Mouse (Mus musculus) lung, postnatal 0 days (tissue): Measurements from ENCODE around the gene Slc33a1. TPM values are rescaled to one million over a fixed set of nuclear protein-coding genes. Genes with fewer than 3 reads are reported as not detected.

Experiments used
- ATAC-seq: fragments of 200-750 bp; cut with Nextera tagmentation; 2 replicates; pipeline ENCODE4 v1.8.0; 2017; ENCODE audit warnings: moderate library complexity
- DNase-seq: peaks from one replicate; pipeline ENCODE4 v3.0.0-alpha.2; 2016; ENCODE audit warnings: low spot score
- H3K27ac ChIP-seq: fragments of 300-500 bp; sonication (generic); 2 replicates; pipeline ENCODE4 v1.5.1; 2014; ENCODE audit warnings: antibody characterized with exemption, mild to moderate bottlenecking, low read length, mixed read lengths
- H3K27me3 ChIP-seq: fragments of 300-500 bp; sonication (generic); replicated peaks from 2 replicates; pipeline ENCODE4 v1.6.1; 2014; ENCODE audit warnings: low read length, mixed read lengths; ENCODE audit not compliant: insufficient read depth
- H3K36me3 ChIP-seq: fragments of 300-500 bp; sonication (generic); 2 replicates; pipeline ENCODE4 v1.6.1; 2014; ENCODE audit warnings: low read length, mixed read lengths; ENCODE audit not compliant: insufficient read depth
- H3K4me1 ChIP-seq: fragments of 300-500 bp; sonication (generic); 2 replicates; pipeline ENCODE4 v1.6.1; 2014; ENCODE audit warnings: antibody characterized with exemption, low read depth, low read length, mixed read lengths; ENCODE audit not compliant: insufficient read depth
- H3K4me2 ChIP-seq: fragments of 300-500 bp; sonication (generic); replicated peaks from 2 replicates; pipeline ENCODE4 v1.6.1; 2014; ENCODE audit warnings: low read depth, mild to moderate bottlenecking, low read length, moderate library complexity, mixed read lengths
- H3K4me3 ChIP-seq: fragments of 300-500 bp; sonication (generic); 2 replicates; pipeline ENCODE4 v1.5.1; 2014; ENCODE audit warnings: low read depth, low read length
- H3K9ac ChIP-seq: fragments of 300-500 bp; sonication (generic); replicated peaks from 2 replicates; pipeline ENCODE4 v1.6.1; 2014; ENCODE audit warnings: low read depth, mild to moderate bottlenecking
- H3K9me3 ChIP-seq: fragments of 300-500 bp; sonication (generic); 2 replicates; pipeline ENCODE4 v1.6.1; 2016; ENCODE audit warnings: low read length, mixed read lengths
- CTCF ChIP-seq: IDR thresholded peaks from 2 replicates; pipeline ENCODE4 v1.5.1; 2016; ENCODE audit warnings: antibody characterized with exemption, mild to moderate bottlenecking
- EP300 ChIP-seq: IDR thresholded peaks from 2 replicates; pipeline ENCODE4 v1.6.1; 2016; ENCODE audit warnings: antibody characterized with exemption, mild to moderate bottlenecking, control low read depth
- WGBS: fragments of 180-500 bp; shearing (Covaris S2); extraction: QIAGEN DNeasy Blood & Tissue Kit; methylation state at CpG from one replicate; pipeline ENCODE4 v1.1.7; 2014; 5-methylcytosine and 5-hydroxymethylcytosine counted together
- polyA plus RNA-seq: library from polyadenylated mRNA; unstranded; fragments of >200 nt; fragmentation: Nextera tagmentation; extraction: Ambion mirVana; gene quantifications from 2 replicates; pipeline ENCODE4 v1.2.1, GENCODE M21; 2015

The Slc33a1 gene
- polyA plus RNA-seq, 1 experiment from 2014 or later, result 16.2 TPM

- H3K36me3 ChIP-seq, result no peaks in the 10 kb centered on the region
- 76% methylated on average over 2 of the region's 2 CpGs for WGBS
- H3K27me3 ChIP-seq, result no peaks in the 10 kb centered on the region
- peaks cover 8% of the 10 kb centered on the region; the same call in 1 of the 2 replicates for H3K4me1 ChIP-seq
- H3K27ac ChIP-seq, result no peak overlapping the region
- no peaks in the 10 kb centered on the region for H3K9me3 ChIP-seq
- no peak overlapping the region for H3K4me3 ChIP-seq
- no peak for TF ChIP-seq CTCF
- no peak for TF ChIP-seq EP300
- H3K4me2 ChIP-seq, result no peak overlapping the region
- ATAC-seq, result no peak
- DNase-seq, result no peak
- H3K9ac ChIP-seq, result no peak overlapping the region
Measured at GRCm38 (mm10) chr3:63965929-63966328, 1.4 kb upstream of the Slc33a1 start.

GRCm38 (mm10) chr3:63964922-63965249 lies 318 bp upstream of the Slc33a1 start:
- Histone ChIP-seq H3K9me3 (no peaks in the 10 kb centered on the region), H3K36me3 (no peaks in the 10 kb centered on the region), H3K4me3 (no peak overlapping the region), H3K27me3 (no peaks in the 10 kb centered on the region), H3K4me2 (peak overlapping the region; percentile 27; the same call in 1 of the 2 replicates), H3K27ac (peak overlapping the region; percentile 9; the same call in 1 of the 2 replicates), H3K9ac (no peak overlapping the region), H3K4me1 (peaks cover 8% of the 10 kb centered on the region; the same call in 1 of the 2 replicates)
- no peak for TF ChIP-seq EP300
- no peak for TF ChIP-seq CTCF
- 78% methylated on average over 6 of the region's 6 CpGs for WGBS
- ATAC-seq (no peak), DNase-seq (no peak)

GRCm38 (mm10) chr3:63963421-63964099 lies 1.0 kb downstream of the Slc33a1 start:
- Histone ChIP-seq H3K27me3 (no peaks in the 10 kb centered on the region), H3K9ac (peak overlapping the region; percentile 84), H3K4me1 (peaks cover 8% of the 10 kb centered on the region; the same call in 1 of the 2 replicates), H3K4me2 (peak overlapping the region; percentile 94), H3K27ac (peak overlapping the region; percentile 90), H3K36me3 (no peaks in the 10 kb centered on the region), H3K4me3 (peak overlapping the region; percentile 76), H3K9me3 (no peaks in the 10 kb centered on the region)
- TF ChIP-seq EP300, result no peak
- no peak for TF ChIP-seq CTCF
- DNase-seq (peak; percentile 26), ATAC-seq (no peak)
- WGBS, result 4% methylated on average over 25 of the region's 25 CpGs

- no peaks in the 10 kb centered on the region for H3K27me3 ChIP-seq
- no peak for TF ChIP-seq CTCF
- TF ChIP-seq EP300, result no peak
- no peak overlapping the region for H3K4me3 ChIP-seq
- ATAC-seq, result no peak
- H3K9me3 ChIP-seq, result no peaks in the 10 kb centered on the region
- H3K36me3 ChIP-seq, result no peaks in the 10 kb centered on the region
- 74% methylated on average over 3 of the region's 3 CpGs for WGBS
- no peak overlapping the region for H3K9ac ChIP-seq
- H3K4me1 ChIP-seq, result no peaks in the 10 kb centered on the region
- DNase-seq, result no peak
- no peak overlapping the region for H3K27ac ChIP-seq
- H3K4me2 ChIP-seq, result no peak overlapping the region
Measured at GRCm38 (mm10) chr3:63949837-63950236, 14.7 kb downstream of the Slc33a1 start.

- no peak overlapping the region for H3K4me3 ChIP-seq
- H3K27me3 ChIP-seq, result no peaks in the 10 kb centered on the region
- no peak overlapping the region for H3K9ac ChIP-seq
- WGBS, result 77% methylated on average over 2 of the region's 2 CpGs
- TF ChIP-seq CTCF (no peak), EP300 (no peak)
- H3K36me3 ChIP-seq, result no peaks in the 10 kb centered on the region
- DNase-seq, result no peak
- no peak overlapping the region for H3K4me2 ChIP-seq
- no peak overlapping the region for H3K27ac ChIP-seq
- ATAC-seq, result no peak
- no peaks in the 10 kb centered on the region for H3K9me3 ChIP-seq
- no peaks in the 10 kb centered on the region for H3K4me1 ChIP-seq
Measured at GRCm38 (mm10) chr3:63941204-63941850, 23.2 kb downstream of the Slc33a1 start.

- H3K4me3 ChIP-seq, result no peak overlapping the region
- 73% methylated on average over 2 of the region's 2 CpGs for WGBS
- H3K27me3 ChIP-seq, result no peaks in the 10 kb centered on the region
- no peaks in the 10 kb centered on the region for H3K9me3 ChIP-seq
- no peaks in the 10 kb centered on the region for H3K4me1 ChIP-seq
- TF ChIP-seq CTCF (no peak), EP300 (no peak)
- no peak overlapping the region for H3K4me2 ChIP-seq
- H3K27ac ChIP-seq, result no peak overlapping the region
- no peak for DNase-seq
- H3K36me3 ChIP-seq, result no peaks in the 10 kb centered on the region
- no peak overlapping the region for H3K9ac ChIP-seq
- no peak for ATAC-seq
Measured at GRCm38 (mm10) chr3:63938928-63939327, 25.6 kb downstream of the Slc33a1 start.
